8 mouse cellular contexts compared by ENCODE assay signal in genomic region chr10:43578754-43579380, GRCm38 (mm10). TPM values are rescaled to one million over a fixed set of nuclear protein-coding genes. Genes with fewer than 3 reads are reported as not detected.
DNase-seq lines count a peak whose midpoint lies in the region; ATAC-seq and TF ChIP-seq lines count a peak whose summit lies in the region.

No protein-coding gene starts in this region.

- ATAC-seq in intestine, postnatal 0 days, result peak; percentile 71
- ATAC-seq in lung, embryonic 14.5 days (ENCODE audit: insufficient read depth), result peak; percentile 82
- peak; percentile 58 for ATAC-seq in neutrophil, adult 5-6 weeks (ENCODE audit: extremely low read depth, insufficient number of reproducible peaks, low FRiP score, poor library complexity, severe bottlenecking)

- peak overlapping the region; percentile 97 for H3K4me2 ChIP-seq in intestine, postnatal 0 days (replicated peaks; ENCODE audit: low read depth)
- H3K4me2 ChIP-seq in lung, embryonic 14.5 days, result peak overlapping the region; percentile 95

- no peak for TF ChIP-seq CTCF in intestine, postnatal 0 days (IDR thresholded peaks at IDR 0.05; ENCODE audit: low read depth)
- TF ChIP-seq CTCF in lung, embryonic 14.5 days (IDR thresholded peaks at IDR 0.05; ENCODE audit: low read depth), result no peak

- H3K4me1 ChIP-seq in intestine, postnatal 0 days (replicated peaks; ENCODE audit: control insufficient read depth, insufficient read depth, low read length), result 0 out of 2 replicates have a peak, but pooled peaks cover 5% of the 10 kb centered on the region
- H3K4me1 ChIP-seq in lung, embryonic 14.5 days (ENCODE audit: insufficient read depth), result no peaks in the 10 kb centered on the region

- H3K9me3 ChIP-seq in intestine, postnatal 0 days (ENCODE audit: control insufficient read depth), result no peaks in the 10 kb centered on the region
- no peaks in the 10 kb centered on the region for H3K9me3 ChIP-seq in lung, embryonic 14.5 days (ENCODE audit: low read depth, low read length)

- DNase-seq in heart, adult 11 months, result peak; percentile 93
- no peak for DNase-seq in heart, adult 8-10 months (ENCODE audit: low spot score)
- DNase-seq in c-Kit-positive CD71-positive TER-119-positive erythroid progenitor cells, embryonic 14.5 days (ENCODE audit: low spot score), result peak; percentile 85
- DNase-seq in gastrocnemius, postnatal 25 days, result peak; percentile 60
- DNase-seq in lung, embryonic 14.5 days, result peak; percentile 88
- DNase-seq in thymus, postnatal 14 days, result peak; percentile 93

- peak overlapping the region; percentile 64 for H3K4me3 ChIP-seq in intestine, postnatal 0 days (ENCODE audit: low read depth, low read length)
- peak overlapping the region; percentile 70 for H3K4me3 ChIP-seq in lung, embryonic 14.5 days (ENCODE audit: low read depth, low read length)

- no peaks in the 10 kb centered on the region for H3K27me3 ChIP-seq in intestine, postnatal 0 days (replicated peaks; ENCODE audit: control insufficient read depth, insufficient read depth, low read length)
- H3K27me3 ChIP-seq in lung, embryonic 14.5 days (ENCODE audit: insufficient read depth, low read length), result no peaks in the 10 kb centered on the region

- WGBS in intestine, postnatal 0 days, result under 1% methylated on average over 58 of the region's 65 CpGs
- under 1% methylated on average over 59 of the region's 65 CpGs for WGBS in lung, embryonic 14.5 days

- H3K9ac ChIP-seq in intestine, postnatal 0 days (ENCODE audit: low read depth, low read length), result peak overlapping the region; percentile 54
- H3K9ac ChIP-seq in lung, embryonic 14.5 days, result peak overlapping the region; percentile 90

- peak overlapping the region; percentile 77 for H3K27ac ChIP-seq in intestine, postnatal 0 days (ENCODE audit: low read depth, low read length)
- peak overlapping the region; percentile 98 for H3K27ac ChIP-seq in lung, embryonic 14.5 days (ENCODE audit: low read depth)

- H3K36me3 ChIP-seq in intestine, postnatal 0 days (ENCODE audit: control insufficient read depth, insufficient read depth), result no peaks in the 10 kb centered on the region
- peaks cover 17% of the 10 kb centered on the region for H3K36me3 ChIP-seq in lung, embryonic 14.5 days (ENCODE audit: insufficient read depth)

RNA-seq across cellular contexts. Expression of gene Cd24a, which starts 0.8 kb away (rescaled TPM):
- 10 to 100 TPM in 1 of 4 experiments, 1 to 10 TPM in 3; 2.2 to 12.2 (median 3.4) TPM for total RNA-seq in heart, adult 8-10 months (2022)
- total RNA-seq in gastrocnemius, postnatal 25 days (2021), result 10 to 100 TPM; 39.5 to 77.7 TPM
- 87.8 and 91.9 TPM in 2 replicates for polyA plus RNA-seq in intestine, postnatal 0 days (2015; fragmentation: Nextera tagmentation; extraction: Ambion mirVana)
- 262 and 275 TPM in 2 replicates for polyA plus RNA-seq in lung, embryonic 14.5 days (2014; fragmentation: Nextera tagmentation; extraction: Ambion mirVana)
- total RNA-seq in neutrophil, adult 5-6 weeks (2017), result 667 and 713 TPM in 2 replicates

RNA-seq across cellular contexts. Expression of gene 1700021F05Rik, which starts 38.1 kb away (rescaled TPM):
- 100 to 1,000 TPM; 108 to 122 (median 117) TPM for total RNA-seq in heart, adult 8-10 months (2022)
- total RNA-seq in gastrocnemius, postnatal 25 days (2021), result 100 to 1,000 TPM; 101 to 117 TPM
- polyA plus RNA-seq in intestine, postnatal 0 days (2015; fragmentation: Nextera tagmentation; extraction: Ambion mirVana), result 54.7 and 57.3 TPM in 2 replicates
- 53.6 and 53.8 TPM in 2 replicates for polyA plus RNA-seq in lung, embryonic 14.5 days (2014; fragmentation: Nextera tagmentation; extraction: Ambion mirVana)
- 20.7 and 22.3 TPM in 2 replicates for total RNA-seq in neutrophil, adult 5-6 weeks (2017)

RNA-seq across cellular contexts. Expression of gene Gm9803, which starts 55.0 kb away (rescaled TPM):
- 10 to 100 TPM in 1 of 4 experiments, 1 to 10 TPM in 2, not detected in 1; 3.6 to 16.9 (median 7.9) TPM for total RNA-seq in heart, adult 8-10 months (2022)
- 10 to 100 TPM in 1 of 2 experiments, 1 to 10 TPM in 1; 6.6 to 16.7 TPM for total RNA-seq in gastrocnemius, postnatal 25 days (2021)
- polyA plus RNA-seq in intestine, postnatal 0 days (2015; fragmentation: Nextera tagmentation; extraction: Ambion mirVana), result 13.2 and 14.8 TPM in 2 replicates
- 10.5 and 19.0 TPM in 2 replicates for polyA plus RNA-seq in lung, embryonic 14.5 days (2014; fragmentation: Nextera tagmentation; extraction: Ambion mirVana)
- total RNA-seq in neutrophil, adult 5-6 weeks (2017), result 1.4 TPM in 1 of 2 replicates, not detected in the other
